Mouse (Mus musculus) thymus, postnatal 25 days (tissue): Measurements from ENCODE around the gene Fcrl5.
"Not testable (repeated sequence)": the region's sequence is repeated elsewhere in the genome, so short reads cannot be mapped to it uniquely, and the experiment has no call there.

ENCODE experiments used
- DNase-seq: peaks from one replicate; pipeline ENCODE4 v3.0.0; 2022

The Fcrl5 gene

DNA sequence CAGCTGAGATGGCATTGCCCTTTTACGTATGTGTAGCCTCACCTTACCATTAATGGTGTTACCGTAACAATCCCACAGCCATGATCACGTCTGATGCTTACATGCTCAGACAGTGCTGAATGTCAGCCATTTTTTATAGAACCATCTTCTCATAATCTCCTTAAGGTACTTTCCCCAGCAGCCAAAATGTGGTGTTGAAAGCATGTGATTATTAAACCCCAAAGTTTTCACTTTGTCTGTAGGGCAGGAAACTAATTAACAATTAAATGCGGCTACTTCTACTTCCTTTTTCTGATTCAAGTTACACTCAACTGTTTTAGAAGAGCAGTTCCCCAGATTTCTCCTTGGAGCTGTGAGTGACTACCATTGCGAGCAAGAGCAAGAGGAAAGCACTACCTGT is at the start of gene Fcrl5:
Gene Fcrl5, plus strand, starts transcription at position 295 of the 400 bp plus-strand sequence.
- DNase-seq: no peak

DNA sequence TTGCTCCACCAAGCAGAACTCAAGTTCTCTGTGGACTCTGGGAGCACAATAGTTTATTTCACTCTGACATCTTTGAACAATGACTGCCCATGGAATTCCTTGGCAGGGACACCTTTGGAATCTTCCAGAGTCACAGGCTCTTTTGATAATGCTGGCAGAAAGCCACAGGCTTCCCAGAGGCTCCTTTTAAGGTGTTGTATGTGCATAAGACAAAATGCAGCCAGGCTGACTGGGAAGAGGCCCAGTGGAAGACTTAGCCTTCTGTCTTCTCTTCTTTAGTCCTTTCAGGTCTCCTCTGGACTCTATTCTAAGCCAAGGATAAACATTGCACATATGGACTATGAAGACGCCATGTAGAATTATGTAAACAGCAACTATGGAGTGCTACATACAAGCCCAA is 44.6 kb upstream of the Fcrl5 start:
- no peak for DNase-seq

DNA sequence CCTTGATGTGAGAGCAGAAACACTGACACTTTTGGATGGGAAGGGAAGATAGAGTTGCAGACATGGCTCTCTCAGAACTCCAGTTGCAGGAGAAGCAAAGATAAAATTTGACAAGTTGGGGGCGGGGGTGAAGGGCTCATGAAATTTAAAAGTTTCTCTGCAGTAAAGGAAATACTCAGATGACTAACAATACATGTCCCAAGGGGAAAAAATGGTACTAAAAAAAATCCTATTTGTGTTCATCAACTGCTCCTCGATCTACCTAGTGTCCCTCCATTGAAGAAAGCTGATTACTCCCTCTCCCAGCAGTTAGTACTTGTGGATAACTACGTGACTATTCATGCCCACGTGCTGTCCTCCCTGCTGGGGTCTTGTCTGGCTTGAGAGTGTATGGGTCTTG is 36.8 kb upstream of the Fcrl5 start:
- no peak for DNase-seq

DNA sequence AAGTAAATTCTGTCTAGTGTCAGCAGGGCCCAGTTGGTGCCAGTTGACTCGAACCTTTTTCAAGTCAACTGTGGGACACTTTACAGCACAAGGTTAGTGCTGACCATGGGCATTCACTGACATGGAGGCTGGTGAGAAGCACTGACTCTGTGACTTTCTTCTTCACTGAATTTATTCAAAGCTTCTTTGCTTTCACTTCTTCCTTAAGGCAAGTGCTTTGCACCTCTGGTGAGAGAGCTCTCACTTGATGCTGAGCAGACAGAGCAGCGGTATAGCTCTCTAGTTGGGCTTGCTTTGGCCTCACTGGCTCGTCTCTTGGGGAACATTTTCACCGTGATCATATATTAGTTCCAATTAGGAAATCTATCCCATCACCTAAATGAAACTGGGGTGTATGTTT is 35.7 kb upstream of the Fcrl5 start:
- no peak for DNase-seq

DNA sequence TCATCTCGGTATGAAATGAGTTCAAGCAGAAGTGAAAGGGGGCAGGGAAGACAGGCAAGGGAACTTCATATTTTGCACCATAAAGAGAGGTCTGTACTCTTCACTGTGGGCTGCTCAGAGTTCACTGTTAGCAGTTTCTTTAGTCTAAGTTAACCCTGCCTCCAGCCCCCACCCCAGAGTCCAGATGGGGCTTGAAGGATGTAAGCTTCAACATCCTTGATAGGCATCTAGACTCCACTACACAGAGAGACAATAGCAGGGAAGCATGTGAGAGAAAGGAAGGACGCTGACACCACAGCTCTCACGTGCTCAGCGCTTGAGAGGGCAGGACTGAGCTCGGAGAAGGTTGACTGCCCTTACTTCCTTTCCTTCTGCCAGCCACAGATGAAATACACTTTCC is 34.3 kb upstream of the Fcrl5 start:
- DNase-seq: peak; percentile 50

DNA sequence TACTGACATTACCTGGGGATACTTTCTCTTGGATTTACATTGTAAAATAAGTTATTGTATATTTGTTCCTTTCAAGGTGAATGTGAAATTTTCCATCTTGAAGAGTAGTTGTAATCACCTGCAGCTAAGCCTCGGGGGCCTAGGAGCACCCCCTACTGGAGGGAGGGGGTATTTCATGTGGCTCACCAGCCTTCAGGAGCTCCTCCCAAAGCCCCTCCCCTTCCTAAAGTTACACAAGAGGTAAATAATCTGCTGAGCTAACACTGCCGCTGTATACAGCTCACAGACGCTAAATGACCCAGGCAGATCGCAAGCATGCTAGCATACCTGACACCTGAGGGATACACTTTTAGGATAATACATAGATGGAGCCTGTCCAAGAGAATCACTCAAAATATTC is 27.4 kb upstream of the Fcrl5 start:
- peak; percentile 60 for DNase-seq

DNA sequence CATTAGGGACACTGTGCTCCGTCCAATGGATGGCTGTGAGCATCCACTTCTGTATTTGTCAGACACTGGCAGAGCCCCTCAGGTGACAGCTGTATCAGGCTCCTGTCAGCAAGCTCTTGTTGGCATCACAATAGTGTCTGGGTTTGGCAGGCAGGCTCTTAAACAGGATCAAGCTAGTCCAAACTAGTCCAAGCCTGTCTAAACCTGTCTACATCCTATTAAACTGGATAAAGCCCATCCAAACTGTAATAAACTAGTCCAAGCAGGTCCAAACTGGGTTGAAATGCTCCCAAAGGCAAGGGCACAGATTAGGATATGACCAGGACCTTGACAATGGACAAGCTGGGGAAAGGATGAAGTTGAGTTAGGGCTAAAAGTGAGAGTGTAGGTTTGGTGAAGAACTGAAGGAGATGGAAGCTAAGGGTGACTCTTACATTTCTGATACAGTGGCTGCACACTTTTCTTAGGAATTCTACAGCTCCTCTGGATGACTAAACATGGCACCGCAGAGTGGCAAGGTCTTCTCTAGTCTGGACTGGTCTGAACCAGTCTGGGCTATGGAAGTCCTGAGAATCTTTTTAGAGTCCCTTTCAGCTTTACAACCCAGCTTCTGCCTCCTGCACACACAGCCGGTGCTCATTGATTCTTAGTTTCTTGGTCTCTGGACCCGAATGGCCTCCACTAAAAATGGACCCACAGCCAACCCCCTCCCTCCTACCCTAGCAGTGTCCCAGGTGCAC is 26.2 kb upstream of the Fcrl5 start:
- DNase-seq: no peak

DNA sequence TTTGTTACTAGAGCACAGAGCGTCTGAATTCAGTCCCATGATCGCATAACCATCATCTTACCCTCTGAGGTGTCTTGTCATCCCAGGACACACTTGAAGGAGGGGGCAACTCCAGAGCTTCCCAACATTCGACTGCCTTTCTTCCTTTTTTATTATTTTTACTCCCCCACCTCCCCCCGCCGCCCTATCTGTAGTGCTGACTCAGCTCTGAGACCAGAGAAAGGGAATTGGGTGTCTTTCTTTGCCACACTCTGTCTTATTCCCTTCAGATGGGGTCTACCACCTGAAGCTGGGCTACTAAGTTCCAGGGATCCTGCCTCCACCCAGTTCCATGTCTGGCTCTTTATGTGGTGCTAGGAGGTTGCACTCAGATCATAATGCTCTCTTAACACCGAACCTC is 25.0 kb upstream of the Fcrl5 start:
- DNase-seq: no peak

DNA sequence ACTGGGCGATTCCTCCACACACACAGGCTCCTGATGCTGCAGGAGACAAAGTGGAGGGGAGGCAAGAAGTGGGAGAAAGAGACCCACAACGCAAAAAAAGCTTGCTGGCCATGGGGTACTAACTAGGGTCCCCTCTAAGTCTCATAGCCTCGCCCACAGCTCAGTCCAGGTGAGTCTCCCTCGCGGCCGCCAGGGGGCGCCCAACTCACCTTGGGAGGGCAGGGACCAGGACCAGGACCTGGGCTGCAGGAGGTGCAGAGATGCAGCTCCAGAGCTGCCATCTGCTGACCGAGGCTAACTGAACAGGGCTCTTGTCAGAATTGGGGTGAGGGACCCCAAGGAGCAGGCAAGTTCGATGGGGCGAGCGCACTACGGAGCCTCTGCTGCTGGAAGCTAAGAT is 24.4 kb upstream of the Fcrl5 start:
- peak; percentile 58 for DNase-seq

DNA sequence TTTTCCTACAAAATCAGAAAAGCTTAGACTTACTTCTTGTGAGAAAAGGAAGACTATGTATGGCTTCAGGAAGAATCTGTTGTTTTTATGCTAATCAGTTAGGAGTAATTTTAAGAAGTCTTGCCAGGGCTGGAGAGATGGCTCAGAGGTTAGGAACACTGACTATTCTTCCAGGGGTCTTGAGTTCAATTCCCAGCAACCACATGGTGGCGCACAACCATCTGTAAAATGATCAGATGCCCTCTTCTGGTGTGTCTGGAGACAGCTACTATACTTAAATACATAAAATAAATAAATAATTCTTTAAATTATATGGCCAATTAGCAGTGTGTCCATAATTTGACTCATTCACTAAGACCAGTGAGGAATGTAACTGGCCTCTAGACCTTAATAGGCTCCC is 14.9 kb upstream of the Fcrl5 start:
- no peak for DNase-seq

DNA sequence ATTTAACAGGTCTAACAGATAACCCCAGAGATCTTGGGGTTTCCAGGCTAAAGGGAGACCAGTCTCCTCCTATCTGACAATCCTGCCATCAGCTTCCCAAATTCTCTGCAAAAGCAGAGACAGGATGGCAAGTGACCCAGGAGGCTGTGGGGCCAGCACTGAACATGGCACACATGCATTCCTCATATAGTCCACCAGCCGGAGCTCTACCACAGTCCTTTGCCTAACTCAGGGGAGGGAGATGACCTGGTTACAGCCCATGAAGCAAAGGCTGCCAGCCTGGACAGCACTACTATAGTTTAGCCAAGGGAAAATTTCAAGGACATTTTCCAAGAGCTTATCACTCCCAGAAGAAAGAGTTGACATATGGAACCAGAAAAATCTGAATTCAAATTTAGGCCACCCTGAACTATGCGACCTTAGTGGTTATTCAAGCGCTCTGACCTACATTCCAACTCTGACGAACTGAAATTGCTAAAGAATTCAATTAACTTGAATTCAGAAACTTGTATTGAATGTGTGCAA is 13.1 kb upstream of the Fcrl5 start:
- no peak for DNase-seq

DNA sequence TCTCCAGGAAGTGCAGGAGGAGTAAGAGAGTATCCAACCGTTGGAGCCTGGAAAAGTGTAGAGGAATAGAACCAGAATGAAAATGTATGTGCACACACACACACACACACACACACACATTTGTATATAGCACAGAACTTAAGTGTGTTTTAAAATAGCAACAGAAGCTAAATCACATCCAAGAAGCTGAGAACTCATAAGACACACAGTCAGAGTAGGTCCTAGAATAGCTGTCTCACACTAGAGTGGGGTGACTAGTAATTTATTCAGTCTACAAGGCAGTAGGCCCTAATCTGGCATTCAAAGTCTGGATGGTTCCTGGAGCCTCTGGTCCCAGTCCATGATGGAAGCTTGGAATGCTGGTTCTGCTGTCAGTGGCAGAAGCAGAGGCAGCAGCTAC is 5.0 kb downstream of the Fcrl5 start:
- no peak for DNase-seq

DNA sequence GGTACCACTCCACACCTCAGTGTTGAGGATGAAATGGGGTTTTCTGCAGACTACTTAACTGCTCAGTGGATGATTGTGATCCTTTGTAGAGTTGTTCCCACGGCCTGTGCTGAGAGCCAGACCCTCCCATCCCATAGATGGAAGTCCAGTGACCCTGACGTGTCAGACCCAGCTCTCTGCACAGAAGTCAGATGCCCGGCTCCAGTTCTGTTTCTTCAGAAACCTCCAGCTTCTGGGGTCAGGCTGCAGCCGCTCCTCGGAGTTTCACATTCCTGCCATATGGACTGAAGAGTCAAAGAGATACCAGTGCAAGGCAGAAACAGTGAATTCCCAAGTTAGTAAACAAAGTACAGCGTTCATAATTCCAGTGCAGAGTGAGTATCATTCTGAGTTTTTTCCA is 8.4 kb downstream of the Fcrl5 start:
- no peak for DNase-seq

DNA sequence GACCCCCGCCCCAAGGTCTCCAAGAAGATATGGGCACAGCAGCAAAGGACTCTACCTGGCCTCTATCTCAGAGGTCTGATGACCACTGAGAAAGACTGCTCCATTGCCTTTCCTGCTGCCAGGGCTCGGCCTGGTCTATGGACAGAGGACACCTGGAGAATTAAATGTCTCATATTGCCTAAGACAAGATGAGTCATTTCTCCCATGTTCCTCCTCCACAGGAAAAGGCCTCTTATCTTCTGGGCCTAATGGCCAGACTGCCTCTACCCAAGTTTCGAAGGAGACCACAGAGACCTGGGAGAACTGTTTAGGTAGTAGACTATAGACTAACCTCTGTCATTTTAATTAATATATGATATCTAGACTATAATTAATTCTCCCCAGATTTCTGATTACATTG is 29.9 kb downstream of the Fcrl5 start:
- no peak for DNase-seq

DNA sequence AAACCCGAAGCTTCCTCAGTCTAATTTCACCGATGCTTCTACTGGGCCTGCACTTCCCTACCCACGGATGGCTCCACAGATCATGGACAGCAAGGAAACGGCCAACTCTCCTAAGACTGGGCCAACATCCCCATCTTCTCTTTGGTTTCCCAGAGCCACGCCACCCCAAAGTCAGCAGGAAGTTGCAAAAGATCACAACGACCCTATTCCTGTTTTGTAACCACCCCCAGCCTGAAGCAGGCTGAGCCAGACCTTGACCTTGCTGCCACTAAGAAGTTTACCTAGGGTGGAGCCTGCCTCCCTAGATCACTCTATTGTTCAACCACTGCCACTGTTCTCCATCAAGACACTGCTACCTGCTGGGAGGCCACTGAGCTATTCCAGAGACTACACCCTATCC is 31.4 kb downstream of the Fcrl5 start:
- no peak for DNase-seq

DNA sequence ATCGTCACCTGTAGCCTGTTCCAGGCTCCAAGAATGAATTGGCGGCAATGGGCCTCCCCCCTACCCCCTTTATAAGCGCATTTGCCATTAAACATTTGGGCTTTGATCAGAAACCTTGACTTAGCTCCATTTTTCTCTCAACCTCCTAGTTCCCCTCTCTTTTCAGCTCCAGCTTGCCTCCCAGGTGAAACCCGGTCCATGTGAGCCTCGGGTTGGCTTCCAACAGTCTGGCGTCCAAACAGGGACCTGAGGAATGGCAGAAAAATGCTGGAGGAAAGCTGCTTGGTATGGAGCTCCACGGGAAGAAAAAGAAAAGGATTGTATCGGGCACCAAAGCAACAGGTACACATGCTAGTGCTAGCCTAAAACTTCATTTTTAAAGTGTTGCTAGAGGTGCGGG is 31.8 kb downstream of the Fcrl5 start:
- no peak for DNase-seq

DNA sequence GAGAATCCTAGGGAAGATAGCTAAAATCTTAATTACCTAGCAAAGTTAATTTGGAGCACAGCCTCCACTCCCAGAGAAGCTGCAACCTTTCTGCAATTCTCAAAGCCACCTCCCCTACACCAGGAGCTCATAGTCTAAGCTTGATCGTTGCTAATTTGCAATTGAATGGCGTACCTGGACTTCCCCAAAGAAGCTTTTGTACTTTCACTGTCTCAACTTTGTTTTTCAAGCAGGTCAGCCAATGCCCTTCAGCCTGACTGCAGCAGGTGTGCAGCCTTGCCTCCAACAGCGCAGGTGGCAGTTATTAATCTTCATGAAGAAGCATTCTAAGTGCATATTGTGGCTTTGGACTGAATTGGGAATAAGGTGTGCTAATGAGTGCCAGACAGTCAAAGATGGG is 42.4 kb downstream of the Fcrl5 start:
- DNase-seq: not testable (repeated sequence)

DNA sequence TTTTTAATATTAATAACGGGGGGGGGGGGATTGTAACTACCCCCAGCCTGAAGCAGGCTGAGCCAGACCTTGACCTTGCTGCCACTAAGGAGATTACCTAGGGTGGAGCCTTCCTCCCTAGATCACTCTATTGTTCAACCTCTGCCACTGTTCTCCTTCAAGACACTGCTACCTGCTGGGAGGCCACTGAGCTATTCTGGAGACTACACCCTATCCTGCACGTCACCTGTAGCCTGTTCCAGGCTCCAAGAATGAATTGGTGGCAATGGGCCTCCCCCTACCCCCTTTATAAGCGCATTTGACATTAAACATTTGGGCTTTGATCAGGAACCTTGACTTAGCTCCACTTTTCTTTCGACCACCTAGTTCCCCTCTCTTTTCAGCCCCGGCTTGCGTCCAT is 43.0 kb downstream of the Fcrl5 start:
- DNase-seq: not testable (repeated sequence)

DNA sequence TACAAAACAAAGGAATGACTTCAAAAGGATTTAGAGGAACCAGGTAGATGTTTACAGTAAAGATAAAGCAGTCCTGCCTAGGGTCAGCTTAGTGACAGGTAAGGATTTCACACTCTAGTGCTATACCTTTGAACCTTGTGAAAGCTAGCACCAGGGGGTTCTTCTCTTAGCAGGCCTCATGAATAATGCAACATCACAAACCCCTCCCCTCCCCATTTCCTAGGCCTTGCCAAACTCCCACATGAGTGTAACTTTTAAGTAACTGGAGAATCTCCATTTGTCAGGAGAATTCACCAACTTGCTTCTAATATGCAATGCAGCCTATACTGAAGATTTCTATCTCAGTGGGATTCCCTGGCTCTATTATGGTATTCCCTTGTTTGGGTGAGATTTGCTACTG is 43.7 kb downstream of the Fcrl5 start:
- DNase-seq: not testable (repeated sequence)

DNA sequence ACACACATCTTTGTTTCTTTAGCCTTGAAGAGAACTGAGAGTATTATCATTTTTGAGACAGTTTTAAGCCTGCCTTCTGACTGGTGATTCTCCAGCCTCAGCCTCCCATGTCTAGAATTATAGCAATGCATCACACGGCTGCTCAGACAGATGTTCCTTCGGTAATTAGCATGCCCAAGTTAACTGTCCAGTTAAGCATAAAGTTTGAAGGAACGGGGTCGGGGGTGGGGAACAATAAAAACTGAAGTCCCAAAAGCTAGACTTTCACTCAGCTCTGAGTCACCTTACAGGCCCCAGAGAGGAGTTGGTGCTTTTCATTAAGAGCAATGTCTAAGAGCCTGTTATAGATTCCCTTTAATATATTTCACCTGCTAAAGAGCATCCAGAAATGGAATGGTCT is 51.8 kb downstream of the Fcrl5 start:
- DNase-seq: no peak

DNA sequence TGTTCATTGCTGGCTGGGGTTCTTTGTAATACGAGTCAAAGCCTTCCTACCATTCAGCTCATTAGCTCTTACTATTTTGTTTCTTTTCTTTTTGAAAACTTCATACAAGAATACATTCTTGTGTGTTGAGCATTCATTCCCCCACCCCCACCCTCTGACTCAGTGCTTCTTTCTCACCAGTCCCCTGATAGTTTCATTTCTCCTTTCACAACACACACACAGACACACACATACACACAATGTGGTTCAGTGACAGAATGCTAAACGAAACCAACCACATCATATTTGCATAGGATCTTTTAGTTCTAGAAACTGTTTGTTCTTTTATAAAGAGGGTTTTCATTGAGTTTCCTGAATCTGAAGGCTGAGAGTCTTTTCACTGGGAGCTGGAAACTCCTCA is 52.3 kb downstream of the Fcrl5 start:
- DNase-seq: no peak

DNA sequence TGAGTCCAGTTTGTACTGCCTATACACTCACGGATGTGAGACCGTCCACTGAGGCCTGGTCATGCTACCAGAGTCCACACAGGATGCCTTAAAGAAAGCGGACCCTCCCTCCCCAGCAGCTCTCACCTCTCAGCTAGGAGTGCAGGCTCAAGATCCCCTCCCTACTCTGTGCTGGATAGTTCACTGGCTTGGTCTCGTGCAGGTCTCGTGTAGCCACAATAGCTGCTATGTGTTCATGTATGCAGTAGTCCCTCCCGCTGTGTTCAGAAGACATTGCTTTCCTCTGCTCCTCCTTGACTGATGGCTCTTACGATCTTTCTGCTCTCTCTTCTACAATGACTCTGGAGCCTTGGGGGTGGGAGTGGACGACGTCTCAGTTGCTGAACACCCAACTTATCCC is 62.7 kb downstream of the Fcrl5 start:
- no peak for DNase-seq

DNA sequence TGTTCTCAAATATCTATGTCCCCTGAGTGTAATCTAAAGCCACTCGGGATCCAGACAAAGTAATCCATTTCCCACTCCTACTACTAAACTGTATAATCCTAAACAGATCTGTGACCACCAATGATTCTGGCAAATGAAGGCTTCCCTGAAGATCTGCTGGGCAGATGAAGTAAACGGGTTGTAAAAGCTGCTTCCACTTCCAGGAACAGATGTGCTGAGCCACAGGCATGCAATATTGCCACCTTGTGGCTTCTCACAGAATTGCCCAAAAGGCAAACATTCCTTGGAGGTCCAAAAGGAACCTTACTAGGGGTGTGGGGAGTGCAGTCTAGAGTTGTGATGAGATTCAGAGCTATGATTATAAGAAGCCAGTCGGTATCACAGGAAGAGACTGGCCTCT is 63.5 kb downstream of the Fcrl5 start:
- peak; percentile 73 for DNase-seq

DNA sequence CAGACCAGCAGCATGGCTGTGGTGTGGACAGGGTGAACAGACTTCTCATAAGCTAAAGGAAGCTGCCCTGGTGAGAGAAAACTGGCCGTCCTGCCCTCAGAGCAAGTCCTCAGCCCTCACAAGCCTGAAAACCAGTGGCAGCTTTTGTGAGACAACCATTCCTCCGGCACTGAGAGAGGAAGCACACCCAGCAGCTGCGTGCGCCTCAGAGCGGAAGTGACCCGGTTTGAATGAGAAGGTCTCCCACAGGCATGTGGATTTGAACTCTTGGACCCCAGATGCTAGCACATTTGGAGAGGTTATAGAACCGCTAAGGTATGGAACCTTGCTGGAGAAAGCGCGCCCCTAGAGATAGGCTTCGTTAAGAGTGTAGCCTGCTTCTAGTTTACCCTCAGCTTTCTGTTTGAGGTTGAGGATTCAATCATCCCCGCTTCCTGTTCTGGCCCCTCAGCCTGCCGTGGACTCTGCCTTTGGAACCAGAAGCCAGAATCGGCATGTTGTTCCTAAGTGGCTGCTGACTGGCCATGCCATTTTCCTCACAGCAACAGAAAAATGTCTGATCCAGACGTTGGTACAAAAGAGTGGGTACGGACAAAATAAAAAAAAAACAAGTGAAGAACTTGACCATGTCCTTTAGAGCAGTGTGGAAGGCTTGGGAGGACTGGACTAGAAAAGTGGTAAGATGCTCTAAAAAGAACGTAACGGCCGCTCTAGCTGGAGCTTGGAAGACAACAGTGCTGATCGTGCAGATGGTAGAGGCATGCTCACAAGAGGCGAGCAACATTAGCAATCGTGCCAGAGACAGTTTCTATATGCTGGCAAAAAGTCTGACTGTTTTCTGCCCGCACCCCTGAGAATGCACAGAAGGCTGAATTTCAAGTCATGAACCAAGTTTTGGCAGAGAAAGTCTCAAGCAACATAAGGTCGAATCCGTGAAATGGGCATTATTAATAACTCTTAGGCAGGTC is 64.8 kb downstream of the Fcrl5 start:
- DNase-seq: peak; percentile 62
